Mouse (Mus musculus) heart, embryonic 15.5 days (tissue): Measurements from ENCODE around the gene Vps33b. TPM values are rescaled to one million over a fixed set of nuclear protein-coding genes. Genes with fewer than 3 reads are reported as not detected.

Experiments
- ATAC-seq: fragments of 200-750 bp; cut with Nextera tagmentation; replicated peaks from 2 replicates; pipeline ENCODE4 v1.8.0; 2017; ENCODE audit warnings: low read depth, moderate TSS enrichment; ENCODE audit not compliant: insufficient number of reproducible peaks, insufficient read depth, low FRiP score
- H3K27ac ChIP-seq: fragments of 300-500 bp; sonication (generic); 2 replicates; pipeline ENCODE4 v1.5.1; 2015; ENCODE audit warnings: mild to moderate bottlenecking, inconsistent platforms
- H3K27me3 ChIP-seq: fragments of 300-500 bp; sonication (generic); 2 replicates; pipeline ENCODE4 v1.6.1; 2015; ENCODE audit warnings: inconsistent platforms
- H3K36me3 ChIP-seq: fragments of 300-500 bp; sonication (generic); 2 replicates; pipeline ENCODE4 v1.6.1; 2015; ENCODE audit warnings: mild to moderate bottlenecking, inconsistent platforms
- H3K4me1 ChIP-seq: fragments of 300-500 bp; sonication (generic); replicated peaks from 2 replicates; pipeline ENCODE4 v1.6.1; 2015; ENCODE audit warnings: inconsistent platforms
- H3K4me2 ChIP-seq: fragments of 300-500 bp; sonication (generic); 2 replicates; pipeline ENCODE4 v1.6.1; 2015; ENCODE audit warnings: inconsistent platforms, mild to moderate bottlenecking, moderate library complexity
- H3K4me3 ChIP-seq: fragments of 300-500 bp; sonication (generic); 2 replicates; pipeline ENCODE4 v1.5.1; 2015; ENCODE audit warnings: mild to moderate bottlenecking, inconsistent platforms
- H3K9ac ChIP-seq: fragments of 300-500 bp; sonication (generic); 2 replicates; pipeline ENCODE4 v1.6.1; 2015; ENCODE audit warnings: mild to moderate bottlenecking, inconsistent platforms
- H3K9me3 ChIP-seq: fragments of 300-500 bp; sonication (generic); replicated peaks from 2 replicates; pipeline ENCODE4 v1.6.1; 2016; ENCODE audit warnings: inconsistent platforms
- WGBS: fragments of 180-500 bp; shearing (Covaris S2); methylation state at CpG from one replicate; pipeline ENCODE4 v1.1.7; 2015; ENCODE audit warnings: mixed read lengths; 5-methylcytosine and 5-hydroxymethylcytosine counted together
- polyA plus RNA-seq: library from polyadenylated mRNA; unstranded; fragments of >200 nt; fragmentation: Nextera tagmentation; extraction: Ambion mirVana; gene quantifications from 2 replicates; pipeline ENCODE4 v1.2.1, GENCODE M21; 2015

Gene Vps33b
- polyA plus RNA-seq, 1 experiment from 2014 or later: 8.1 TPM

DNA sequence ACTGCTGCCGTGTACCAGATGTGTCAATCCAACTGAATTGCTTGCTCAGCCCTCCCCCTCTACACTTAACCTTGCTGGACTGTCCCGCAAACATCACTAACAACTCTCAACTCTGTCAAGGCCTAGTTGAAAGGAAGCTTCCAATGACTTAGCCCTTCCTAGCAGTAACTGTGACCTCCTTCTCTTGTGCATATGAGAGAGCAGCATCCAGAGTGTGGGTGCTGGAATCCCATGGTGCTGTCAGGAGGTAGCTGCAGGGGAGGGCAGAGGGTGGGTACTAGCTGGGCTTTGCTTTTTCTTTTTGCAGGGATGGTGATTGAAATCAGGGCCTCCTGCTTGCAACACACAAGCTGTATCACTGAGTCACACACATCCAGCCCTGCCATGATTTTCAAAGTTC lies 4.0 kb downstream of the Vps33b start:
- no peak overlapping the region for H3K9ac ChIP-seq
- H3K27ac ChIP-seq: no peak overlapping the region
- H3K27me3 ChIP-seq: no peaks in the 10 kb centered on the region
- H3K4me3 ChIP-seq: no peak overlapping the region
- peaks cover 9% of the 10 kb centered on the region for H3K9me3 ChIP-seq
- no peak overlapping the region for H3K4me2 ChIP-seq
- 85% methylated on average over 2 of the region's 2 CpGs for WGBS
- no peak for ATAC-seq
- H3K36me3 ChIP-seq: peaks cover 53% of the 10 kb centered on the region
- peaks cover 18% of the 10 kb centered on the region for H3K4me1 ChIP-seq

DNA sequence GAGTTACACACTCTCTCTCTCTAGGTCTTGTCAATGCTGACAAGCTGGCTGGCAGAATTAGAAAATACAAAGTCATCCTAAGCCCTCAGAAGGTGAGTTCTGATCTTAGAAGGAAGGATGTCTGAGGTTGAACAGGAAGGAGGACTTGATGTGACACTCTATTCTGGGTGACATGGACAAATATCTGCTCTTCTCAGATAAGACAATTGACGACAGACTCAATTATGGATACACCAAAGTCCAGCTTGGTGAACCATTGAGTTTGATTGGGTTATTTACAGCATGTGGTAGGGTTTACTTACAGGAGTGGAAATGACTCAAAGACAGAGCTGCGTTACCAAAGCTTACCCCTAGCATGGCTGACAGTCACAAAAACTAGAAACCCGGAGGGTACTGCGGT lies 6.9 kb downstream of the Vps33b start:
- Histone ChIP-seq H3K4me2 (no peak overlapping the region), H3K9me3 (peaks cover 9% of the 10 kb centered on the region), H3K27me3 (no peaks in the 10 kb centered on the region), H3K36me3 (peaks cover 67% of the 10 kb centered on the region), H3K4me3 (no peak overlapping the region), H3K27ac (no peak overlapping the region), H3K4me1 (no peaks in the 10 kb centered on the region), H3K9ac (no peak overlapping the region)
- 95% methylated on average over 4 of the region's 4 CpGs for WGBS
- no peak for ATAC-seq

DNA sequence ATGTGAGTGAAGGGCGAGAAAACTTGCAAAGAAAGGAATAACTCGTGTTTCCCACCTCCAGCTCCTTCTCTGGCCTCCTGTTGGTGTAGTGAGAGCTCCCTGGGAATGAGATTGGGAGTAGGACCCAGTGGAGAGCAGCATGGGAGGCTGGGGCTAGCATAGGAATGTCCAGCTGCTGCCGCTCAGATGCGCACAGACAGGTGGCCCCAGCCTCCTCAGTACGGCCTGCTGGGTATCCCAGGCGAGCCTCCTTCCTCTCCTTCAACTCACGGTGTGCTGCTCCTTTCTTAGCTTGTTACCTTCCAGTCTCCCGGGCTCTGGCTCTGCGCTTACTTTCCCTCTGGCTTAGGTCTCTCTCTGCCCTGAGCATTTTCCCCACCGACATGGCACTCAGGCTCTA lies 10.6 kb downstream of the Vps33b start:
- H3K4me1 ChIP-seq: no peaks in the 10 kb centered on the region
- 84% methylated on average over 10 of the region's 10 CpGs for WGBS
- no peak overlapping the region for H3K4me2 ChIP-seq
- no peak overlapping the region for H3K9ac ChIP-seq
- no peaks in the 10 kb centered on the region for H3K27me3 ChIP-seq
- no peak overlapping the region for H3K27ac ChIP-seq
- H3K9me3 ChIP-seq: peaks cover 3% of the 10 kb centered on the region
- H3K36me3 ChIP-seq: peaks cover 64% of the 10 kb centered on the region
- no peak overlapping the region for H3K4me3 ChIP-seq
- ATAC-seq: no peak

DNA sequence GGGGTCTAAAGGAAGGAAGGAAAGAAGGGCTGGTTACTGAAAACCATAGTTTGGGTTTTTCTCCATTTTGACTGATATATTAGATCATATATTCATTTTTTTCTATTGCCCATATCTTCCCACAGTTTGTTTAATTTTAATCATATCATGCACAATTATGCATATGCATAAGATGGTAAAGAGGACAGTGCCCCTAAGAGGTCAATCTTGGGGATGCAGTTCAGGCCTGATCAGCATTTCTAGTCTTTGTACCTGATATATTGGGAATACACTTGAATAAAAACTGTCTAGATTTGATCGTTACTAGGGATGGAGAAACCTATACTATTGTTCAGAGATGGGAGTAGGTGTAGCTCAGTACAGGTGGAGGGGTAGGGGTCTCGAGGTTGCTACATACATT lies 11.5 kb downstream of the Vps33b start:
- ATAC-seq: no peak
- Histone ChIP-seq H3K36me3 (peaks cover 66% of the 10 kb centered on the region), H3K27me3 (no peaks in the 10 kb centered on the region), H3K4me1 (no peaks in the 10 kb centered on the region), H3K4me2 (no peak overlapping the region), H3K4me3 (no peak overlapping the region), H3K27ac (no peak overlapping the region), H3K9me3 (no peaks in the 10 kb centered on the region), H3K9ac (no peak overlapping the region)
- 90% methylated on average over 2 of the region's 2 CpGs for WGBS

DNA sequence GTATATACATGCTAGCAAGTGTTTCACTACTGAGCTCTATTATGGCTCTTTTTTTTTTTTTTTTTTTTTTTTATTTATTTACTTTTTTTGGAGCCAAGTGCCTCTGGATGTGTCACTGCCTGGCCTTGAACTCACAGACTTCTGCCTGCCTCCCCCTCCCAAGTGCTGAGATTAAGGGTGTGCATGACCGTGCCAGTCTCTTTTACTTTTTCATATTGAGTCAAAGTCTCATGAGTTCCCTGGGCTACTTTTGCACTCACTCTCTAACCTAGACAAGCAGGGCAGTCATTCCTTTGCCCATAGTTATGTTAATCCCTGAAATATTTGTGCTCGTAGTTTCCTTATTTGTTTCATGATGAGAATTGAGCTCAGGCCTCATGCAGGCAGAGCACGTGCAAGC lies 12.2 kb downstream of the Vps33b start:
- 89% methylated on average over 3 of the region's 3 CpGs for WGBS
- Histone ChIP-seq H3K9ac (no peak overlapping the region), H3K27me3 (no peaks in the 10 kb centered on the region), H3K27ac (no peak overlapping the region), H3K4me1 (no peaks in the 10 kb centered on the region), H3K4me3 (no peak overlapping the region), H3K36me3 (peaks cover 65% of the 10 kb centered on the region), H3K4me2 (no peak overlapping the region), H3K9me3 (no peaks in the 10 kb centered on the region)
- no peak for ATAC-seq

DNA sequence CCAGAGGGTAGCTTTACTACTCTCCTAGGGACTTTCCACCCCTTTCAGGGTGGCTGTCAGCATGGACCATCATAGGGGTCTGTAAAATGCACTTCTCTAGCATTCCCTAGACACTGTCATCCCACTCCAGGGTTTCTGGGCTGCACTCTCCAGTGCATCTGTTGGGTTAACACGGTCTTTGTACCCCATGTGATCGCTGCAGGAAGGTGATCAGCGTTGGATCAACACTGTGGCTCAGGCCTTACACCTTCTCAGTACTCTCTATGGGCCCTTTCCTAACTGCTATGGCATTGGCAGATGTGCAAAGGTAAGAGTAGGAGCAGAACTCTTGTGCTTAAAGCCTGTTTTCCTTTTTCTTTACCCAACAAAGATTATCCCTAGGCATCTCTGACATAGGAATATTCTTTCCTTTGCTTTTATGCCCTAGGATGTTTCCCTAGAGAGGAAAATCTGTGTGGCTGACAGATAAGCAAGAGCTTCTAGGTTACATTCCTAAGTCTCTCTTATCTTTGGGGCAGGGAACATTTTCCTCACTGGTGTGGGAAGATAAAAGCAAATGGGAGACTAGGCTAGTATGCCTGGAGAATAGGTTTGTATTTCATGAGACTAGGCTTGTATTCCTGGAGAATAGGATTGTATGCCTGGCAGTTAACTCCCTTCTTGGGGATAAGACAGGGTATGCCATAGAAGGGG lies 13.9 kb downstream of the Vps33b start:
- Histone ChIP-seq H3K27me3 (no peaks in the 10 kb centered on the region), H3K27ac (no peak overlapping the region), H3K9ac (no peak overlapping the region), H3K4me1 (no peaks in the 10 kb centered on the region), H3K36me3 (peaks cover 64% of the 10 kb centered on the region), H3K9me3 (no peaks in the 10 kb centered on the region), H3K4me3 (no peak overlapping the region), H3K4me2 (no peak overlapping the region)
- no peak for ATAC-seq
- WGBS: 72% methylated on average over 3 of the region's 3 CpGs

DNA sequence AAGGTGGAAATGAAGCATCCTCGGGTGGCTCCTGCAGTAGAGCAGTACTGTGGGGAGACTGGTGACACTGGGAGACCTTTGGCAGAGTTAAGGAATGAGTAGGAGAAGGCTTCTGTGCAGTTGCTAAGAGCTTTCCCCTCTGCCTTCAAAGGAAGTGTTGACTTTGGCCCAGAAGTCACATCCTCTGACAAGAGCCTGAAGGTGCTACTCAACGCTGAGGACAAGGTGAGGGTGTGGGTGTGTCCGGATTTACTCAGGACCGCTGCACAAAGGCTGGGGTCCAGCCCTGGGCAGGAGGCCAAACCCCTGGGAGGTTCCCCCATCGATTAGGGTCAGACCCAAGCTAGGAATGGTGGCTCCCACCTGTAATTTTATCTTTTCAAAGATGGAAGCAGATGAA lies 14.9 kb downstream of the Vps33b start:
- Histone ChIP-seq H3K27ac (no peak overlapping the region), H3K4me3 (no peak overlapping the region), H3K9me3 (no peaks in the 10 kb centered on the region), H3K9ac (no peak overlapping the region), H3K36me3 (peaks cover 57% of the 10 kb centered on the region), H3K4me1 (no peaks in the 10 kb centered on the region), H3K4me2 (no peak overlapping the region), H3K27me3 (no peaks in the 10 kb centered on the region)
- WGBS: 77% methylated on average over 5 of the region's 5 CpGs
- ATAC-seq: no peak

DNA sequence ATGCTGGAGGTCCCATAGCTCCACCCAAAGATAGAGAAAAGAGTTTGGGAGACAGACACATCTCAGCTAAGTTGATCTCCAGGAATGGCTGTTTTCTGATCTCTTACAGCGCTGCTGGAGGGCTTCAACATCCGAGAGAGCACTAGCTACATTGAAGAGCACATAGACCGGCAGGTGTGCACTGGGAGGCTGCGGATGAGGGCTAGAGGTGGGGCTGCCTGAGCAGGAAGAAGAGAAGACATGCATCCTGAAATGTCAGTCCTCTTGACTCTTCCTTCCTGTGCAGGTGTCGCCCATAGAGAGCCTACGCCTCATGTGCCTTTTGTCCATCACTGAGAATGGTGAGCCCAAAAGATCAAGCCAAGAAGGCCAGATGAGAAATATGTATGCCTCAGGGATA lies 16.3 kb downstream of the Vps33b start:
- Histone ChIP-seq H3K4me2 (no peak overlapping the region), H3K36me3 (peaks cover 64% of the 10 kb centered on the region), H3K27me3 (no peaks in the 10 kb centered on the region), H3K4me1 (no peaks in the 10 kb centered on the region), H3K4me3 (no peak overlapping the region), H3K27ac (no peak overlapping the region), H3K9ac (no peak overlapping the region), H3K9me3 (no peaks in the 10 kb centered on the region)
- ATAC-seq: no peak
- WGBS: 93% methylated on average over 6 of the region's 6 CpGs

DNA sequence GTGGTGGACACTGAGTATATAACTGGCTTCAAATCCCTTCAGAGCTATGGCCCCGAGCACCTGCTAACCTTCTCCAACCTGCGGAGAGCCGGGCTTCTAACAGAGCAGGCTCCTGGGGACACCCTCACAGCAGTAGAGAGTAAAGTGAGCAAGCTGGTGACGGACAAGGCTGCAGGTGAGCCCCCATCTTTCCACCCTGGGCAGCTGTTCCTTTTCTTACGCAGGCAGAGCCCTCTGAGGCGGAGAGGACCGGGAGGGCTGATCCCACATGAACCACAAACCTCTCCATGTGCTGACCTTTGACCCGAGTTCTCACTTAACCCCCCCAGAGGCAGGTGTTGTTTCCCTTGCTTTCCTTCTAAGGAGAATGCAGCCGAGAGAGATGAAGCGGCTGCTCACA lies 18.3 kb downstream of the Vps33b start:
- no peaks in the 10 kb centered on the region for H3K9me3 ChIP-seq
- H3K4me1 ChIP-seq: no peaks in the 10 kb centered on the region
- 86% methylated on average over 10 of the region's 10 CpGs for WGBS
- H3K36me3 ChIP-seq: peaks cover 64% of the 10 kb centered on the region
- H3K27me3 ChIP-seq: no peaks in the 10 kb centered on the region
- H3K4me3 ChIP-seq: no peak overlapping the region
- no peak overlapping the region for H3K4me2 ChIP-seq
- no peak for ATAC-seq
- H3K27ac ChIP-seq: no peak overlapping the region
- H3K9ac ChIP-seq: no peak overlapping the region

DNA sequence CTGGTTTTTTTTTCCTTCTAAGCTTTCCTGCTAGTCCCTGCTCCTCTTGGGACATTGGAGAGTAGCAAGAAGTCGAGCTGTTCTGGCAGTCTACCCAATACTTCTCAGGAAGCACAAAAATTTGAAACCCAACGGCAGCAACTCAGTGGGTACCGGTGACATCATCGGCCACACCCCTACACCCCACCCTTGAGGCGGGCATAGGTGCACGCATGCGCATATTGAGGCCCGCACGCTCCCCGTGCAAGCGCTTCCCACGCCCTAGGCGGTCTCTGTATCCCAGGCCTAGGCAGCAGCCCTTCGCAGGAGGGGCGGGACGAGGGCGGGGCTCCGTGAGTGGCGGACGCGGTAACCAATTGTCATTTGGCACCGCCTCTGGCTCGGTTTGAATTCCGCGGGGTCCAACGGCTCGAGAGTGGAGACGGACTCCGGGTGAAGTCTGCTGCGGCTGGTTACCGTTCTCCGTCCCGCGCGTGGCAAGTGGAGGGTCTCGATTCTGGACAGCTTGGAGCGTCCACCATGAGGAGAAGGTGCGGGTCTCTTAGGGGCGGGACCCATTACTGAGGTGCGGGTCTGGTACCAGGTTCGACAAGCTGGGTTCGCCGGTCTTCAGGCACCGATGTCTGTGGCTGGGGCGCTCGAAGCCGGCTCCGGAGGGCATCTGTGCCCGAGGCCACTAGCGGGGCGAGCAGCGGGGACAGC lies 24.8 kb downstream of the Vps33b start, which contains the start of gene Prc1:
Gene Prc1, plus strand, starts transcription at position 389 of the 702 bp plus-strand sequence.
- Histone ChIP-seq H3K9ac (peak within 1 kb of the TSS; percentile 75), H3K4me1 (peaks cover 21% of the 10 kb centered on the region), H3K9me3 (no peaks in the 10 kb centered on the region), H3K27me3 (no peaks in the 10 kb centered on the region), H3K36me3 (peaks cover 12% of the 10 kb centered on the region; the same call in 1 of the 2 replicates), H3K27ac (peak within 1 kb of the TSS; percentile 85), H3K4me2 (peak within 1 kb of the TSS; percentile 73), H3K4me3 (peak within 1 kb of the TSS; percentile 90)
- under 1% methylated on average over 52 of the region's 52 CpGs for WGBS
- ATAC-seq: peak; percentile 99

DNA sequence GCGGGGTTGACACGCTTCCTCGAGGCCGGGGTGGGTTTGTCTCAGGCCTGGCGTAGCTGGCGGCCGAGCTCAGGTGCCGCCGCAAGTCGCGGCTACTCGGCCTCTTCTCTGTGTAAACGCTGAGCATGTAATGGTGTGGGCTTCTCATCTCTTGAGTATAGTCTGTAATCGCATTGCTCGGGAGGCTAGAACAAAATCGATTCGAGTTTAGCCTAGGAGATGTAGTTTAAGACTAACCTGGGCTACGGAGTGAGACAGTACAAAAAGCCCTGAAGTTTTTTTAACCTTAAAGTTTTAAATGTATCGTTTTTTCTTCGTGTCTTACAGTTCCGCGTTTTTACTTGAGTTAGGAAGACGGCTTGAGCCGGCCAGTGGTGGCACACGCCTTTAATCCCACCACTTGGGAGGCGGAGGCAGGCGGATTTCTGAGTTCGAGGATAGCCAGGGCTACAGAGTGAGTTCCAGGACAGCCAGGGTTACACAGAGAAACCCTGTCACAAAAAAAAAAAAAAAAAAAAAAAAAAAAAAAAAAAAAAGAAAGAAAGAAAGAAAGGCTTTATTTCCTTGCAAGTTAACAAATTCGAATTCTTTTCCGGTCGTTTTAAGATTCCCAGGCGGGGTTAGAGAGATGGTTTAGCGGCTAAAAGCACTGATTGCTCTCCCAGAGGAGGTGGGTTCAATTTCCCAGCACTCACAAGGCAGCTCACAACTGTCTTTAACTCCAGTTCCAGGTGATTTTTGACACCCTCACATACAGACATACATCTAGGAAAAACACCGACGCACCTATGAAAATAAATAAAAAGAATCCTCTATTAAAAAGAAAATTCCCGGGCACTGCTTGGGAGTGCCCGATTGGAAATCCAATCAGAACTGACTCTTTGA lies 25.6 kb downstream of the Vps33b start:
- 9% methylated on average over 37 of the region's 37 CpGs for WGBS
- peak; percentile 33 for ATAC-seq
- peak overlapping the region; percentile 73 for H3K4me2 ChIP-seq

More for the DNA sequence above, 25.6 kb downstream of the Vps33b start:
- peak overlapping the region; percentile 75 for H3K9ac ChIP-seq
- no peaks in the 10 kb centered on the region for H3K9me3 ChIP-seq
- H3K4me1 ChIP-seq: peaks cover 25% of the 10 kb centered on the region
- peak overlapping the region; percentile 90 for H3K4me3 ChIP-seq
- peaks cover 11% of the 10 kb centered on the region; the same call in 1 of the 2 replicates for H3K36me3 ChIP-seq
- no peaks in the 10 kb centered on the region for H3K27me3 ChIP-seq
- H3K27ac ChIP-seq: peak overlapping the region; percentile 77
